Mouse (Mus musculus) duodenum, adult 2 months (tissue): ENCODE results near the gene Pdcd10. TPM values are rescaled to one million over a fixed set of nuclear protein-coding genes. Genes with fewer than 3 reads are reported as not detected.

Source experiments
- polyA plus RNA-seq: library from polyadenylated mRNA; depleted of rRNA; stranded (reverse); fragments of >200 nt; gene quantifications from 2 replicates; pipeline ENCODE4 v1.2.3, GENCODE M21; 2012; ENCODE audit warnings: low replicate concordance; rRNA removed

Pdcd10 gene
- polyA plus RNA-seq: 0.49 and 0.96 TPM in 2 replicates

DNA sequence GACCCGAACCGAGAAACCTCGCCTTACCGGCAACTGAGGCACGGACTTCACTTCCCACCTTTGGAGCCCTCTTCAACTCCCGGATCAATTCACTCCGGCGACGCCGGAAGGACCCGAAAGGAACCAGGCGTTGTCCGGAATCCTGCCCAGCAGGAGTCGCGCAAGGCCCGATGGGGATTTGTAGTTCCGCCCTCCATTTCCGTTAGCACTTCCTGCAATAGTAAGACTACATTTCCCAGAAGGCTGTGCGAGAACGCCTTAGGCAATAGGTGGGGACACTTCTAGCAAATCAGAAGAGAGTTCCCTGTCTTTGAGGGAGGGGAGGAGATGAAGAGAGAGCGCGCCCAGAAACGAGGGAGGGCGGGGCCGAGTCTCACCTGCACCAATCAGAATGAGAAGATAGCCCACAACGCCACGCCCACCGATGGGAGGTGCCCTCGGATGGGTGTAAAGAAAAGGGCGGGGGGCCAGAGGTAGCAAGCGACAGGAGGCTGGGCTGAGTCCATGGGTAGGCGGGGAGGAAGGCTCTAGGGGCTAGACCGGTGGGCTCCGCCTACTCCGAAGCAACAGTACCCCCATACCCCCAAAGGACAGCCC lies at the start of gene Pdcd10:
Gene Pdcd10 (minus strand): TSS at position 162 of the 597 bp plus-strand sequence.

GRCm38 (mm10) chr3:75557292-75557691 lies 636 bp upstream of the Pdcd10 start, which contains the start of gene Serpini1:
TSS of gene Serpini1 (plus strand) at chr3:75557547.

DNA sequence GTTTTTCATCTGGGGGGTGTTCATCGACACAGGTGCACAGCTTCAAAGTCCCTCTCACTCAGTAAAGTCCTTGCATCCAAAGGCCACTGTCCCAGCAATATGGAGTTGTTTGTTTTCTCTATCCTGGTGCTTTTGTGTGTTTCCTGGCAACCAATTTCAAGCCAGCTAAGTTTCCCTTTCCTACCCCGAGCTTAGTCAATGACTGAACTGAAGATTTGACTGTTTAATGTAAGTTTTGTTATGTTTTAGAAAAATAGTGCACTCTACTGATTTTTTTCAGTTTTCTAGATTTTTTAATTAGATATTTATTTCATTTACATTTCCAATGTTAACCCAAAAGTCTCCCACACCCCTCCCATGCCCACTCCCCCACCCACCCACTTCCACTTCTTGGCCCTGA lies 74.6 kb downstream of the Pdcd10 start, which contains the start of gene Wdr49:
Gene Wdr49 (minus strand): TSS at position 101 of the 400 bp plus-strand sequence.

Other genes with a start within 250 kb of the Pdcd10 start
- not detected in 2 replicates for gene Wdr49, start 74.7 kb downstream of the Pdcd10 start, polyA plus RNA-seq
- 0.13 and 0.16 TPM in 2 replicates for gene Serpini1, start 691 bp upstream of the Pdcd10 start, polyA plus RNA-seq
- gene Gm29133, start 191.3 kb upstream of the Pdcd10 start, polyA plus RNA-seq: not detected in 2 replicates